Mouse (Mus musculus): ENCODE results near the gene Slc51b. TPM values are rescaled to one million over a fixed set of nuclear protein-coding genes. Genes with fewer than 3 reads are reported as not detected.

Slc51b gene
- polyA plus RNA-seq, 1 experiment from 2014 or later: 16.4 TPM

GRCm38 (mm10) chr9:65371756-65372155 lies 51.0 kb downstream of the Slc51b start:
- no peaks in the 10 kb centered on the region for H3K36me3 ChIP-seq (ENCODE audit: control insufficient read depth, insufficient read depth, low read length)
- H3K27ac ChIP-seq (ENCODE audit: low read length): no peak overlapping the region
- H3K4me2 ChIP-seq (ENCODE audit: low read depth, low read length): no peak overlapping the region
- H3K4me1 ChIP-seq (ENCODE audit: control insufficient read depth, insufficient read depth, low read length): no peaks in the 10 kb centered on the region
- no peak overlapping the region for H3K9ac ChIP-seq (ENCODE audit: low read depth, low read length)
- ATAC-seq: no peak
- WGBS: 82% methylated on average over 24 of the region's 24 CpGs
- no peaks in the 10 kb centered on the region for H3K9me3 ChIP-seq (ENCODE audit: control insufficient read depth, low read length)
- H3K27me3 ChIP-seq (replicated peaks; ENCODE audit: control insufficient read depth, insufficient read depth, low read length): peaks cover 2% of the 10 kb centered on the region; the same call in 1 of the 2 replicates
- H3K4me3 ChIP-seq (ENCODE audit: low read length): no peak overlapping the region

- Histone ChIP-seq H3K36me3 (ENCODE audit: control insufficient read depth, insufficient read depth, low read length) (no peaks in the 10 kb centered on the region; the same call in 1 of the 2 replicates), H3K27me3 (replicated peaks; ENCODE audit: control insufficient read depth, insufficient read depth, low read length) (no peaks in the 10 kb centered on the region), H3K9me3 (ENCODE audit: control insufficient read depth, low read length) (no peaks in the 10 kb centered on the region), H3K4me1 (ENCODE audit: control insufficient read depth, insufficient read depth, low read length) (no peaks in the 10 kb centered on the region; the same call in 1 of the 2 replicates), H3K9ac (ENCODE audit: low read depth, low read length) (no peak overlapping the region), H3K4me2 (ENCODE audit: low read depth, low read length) (no peak overlapping the region), H3K27ac (ENCODE audit: low read length) (no peak overlapping the region), H3K4me3 (ENCODE audit: low read length) (no peak overlapping the region)
- ATAC-seq: no peak
- 82% methylated on average over 7 of the region's 7 CpGs for WGBS
Measured at GRCm38 (mm10) chr9:65365721-65366120, 57.0 kb downstream of the Slc51b start.

- Histone ChIP-seq H3K9me3 (ENCODE audit: control insufficient read depth, low read length) (no peaks in the 10 kb centered on the region), H3K27me3 (replicated peaks; ENCODE audit: control insufficient read depth, insufficient read depth, low read length) (no peaks in the 10 kb centered on the region), H3K36me3 (ENCODE audit: control insufficient read depth, insufficient read depth, low read length) (no peaks in the 10 kb centered on the region; the same call in 1 of the 2 replicates), H3K4me1 (ENCODE audit: control insufficient read depth, insufficient read depth, low read length) (no peaks in the 10 kb centered on the region; the same call in 1 of the 2 replicates), H3K4me2 (ENCODE audit: low read depth, low read length) (no peak overlapping the region), H3K9ac (ENCODE audit: low read depth, low read length) (no peak overlapping the region), H3K4me3 (ENCODE audit: low read length) (no peak overlapping the region), H3K27ac (ENCODE audit: low read length) (no peak overlapping the region)
- WGBS: 60% methylated on average over 9 of the region's 9 CpGs
- no peak for ATAC-seq
Measured at GRCm38 (mm10) chr9:65363684-65364083, 59.1 kb downstream of the Slc51b start.

Other genes with a start within 250 kb of the Slc51b start
- 10.8 and 11.0 TPM in 2 replicates for gene Parp16, start 227.6 kb downstream of the Slc51b start, polyA plus RNA-seq (2015; fragmentation: Nextera tagmentation; extraction: Ambion mirVana)
- gene Cilp, start 157.8 kb downstream of the Slc51b start, polyA plus RNA-seq (2015; fragmentation: Nextera tagmentation; extraction: Ambion mirVana): 1.7 and 2.0 TPM in 2 replicates
- gene Clpx, start 128.7 kb downstream of the Slc51b start, polyA plus RNA-seq (2015; fragmentation: Nextera tagmentation; extraction: Ambion mirVana): 46.6 and 49.7 TPM in 2 replicates
- gene Pdcd7, start 76.9 kb downstream of the Slc51b start, polyA plus RNA-seq (2015; fragmentation: Nextera tagmentation; extraction: Ambion mirVana): 3.4 and 3.5 TPM in 2 replicates
- 0.16 and 0.18 TPM in 2 replicates for gene Ubap1l, start 61.9 kb downstream of the Slc51b start, polyA plus RNA-seq (2015; fragmentation: Nextera tagmentation; extraction: Ambion mirVana)
- gene Kbtbd13, start 31.3 kb downstream of the Slc51b start, polyA plus RNA-seq (2015; fragmentation: Nextera tagmentation; extraction: Ambion mirVana): 2.5 and 3.4 TPM in 2 replicates
- gene Rasl12, start 24.4 kb downstream of the Slc51b start, polyA plus RNA-seq (2015; fragmentation: Nextera tagmentation; extraction: Ambion mirVana): 5.0 and 5.5 TPM in 2 replicates
- gene Mtfmt, start 12.8 kb upstream of the Slc51b start, polyA plus RNA-seq (2015; fragmentation: Nextera tagmentation; extraction: Ambion mirVana): 20.3 and 24.0 TPM in 2 replicates
- gene Spg21, start 38.0 kb upstream of the Slc51b start, polyA plus RNA-seq (2015; fragmentation: Nextera tagmentation; extraction: Ambion mirVana): 95.1 and 107 TPM in 2 replicates
- gene Ankdd1a, start 97.2 kb upstream of the Slc51b start, polyA plus RNA-seq (2015; fragmentation: Nextera tagmentation; extraction: Ambion mirVana): not detected in 2 replicates
- 11.3 and 11.9 TPM in 2 replicates for gene Plekho2, start 157.1 kb upstream of the Slc51b start, polyA plus RNA-seq (2015; fragmentation: Nextera tagmentation; extraction: Ambion mirVana)
- gene Pif1, start 164.2 kb upstream of the Slc51b start, polyA plus RNA-seq (2015; fragmentation: Nextera tagmentation; extraction: Ambion mirVana): 7.6 and 9.0 TPM in 2 replicates
- 21.2 and 23.1 TPM in 2 replicates for gene Rbpms2, start 206.7 kb upstream of the Slc51b start, polyA plus RNA-seq (2015; fragmentation: Nextera tagmentation; extraction: Ambion mirVana)
- 185 and 188 TPM in 2 replicates for gene Oaz2, start 245.0 kb upstream of the Slc51b start, polyA plus RNA-seq (2015; fragmentation: Nextera tagmentation; extraction: Ambion mirVana)

Data from intestine, embryonic 16.5 days (tissue).